Mouse (Mus musculus) stomach, embryonic 15.5 days (tissue): ENCODE measurements around the gene Ccdc171. TPM values are rescaled to one million over a fixed set of nuclear protein-coding genes. Genes with fewer than 3 reads are reported as not detected.
"Not testable (repeated sequence)": the region's sequence is repeated elsewhere in the genome, so short reads cannot be mapped to it uniquely, and the experiment has no call there.

Source experiments
- ATAC-seq: fragments of 200-750 bp; cut with Nextera tagmentation; 2 replicates; pipeline ENCODE4 v1.8.0; 2017; ENCODE audit warnings: low read depth, moderate number of reproducible peaks, moderate TSS enrichment; ENCODE audit not compliant: insufficient read depth, low FRiP score
- H3K27ac ChIP-seq: fragments of 300-500 bp; sonication (generic); 2 replicates; pipeline ENCODE4 v1.5.1; 2015; ENCODE audit warnings: mild to moderate bottlenecking, inconsistent platforms
- H3K27me3 ChIP-seq: fragments of 300-500 bp; sonication (generic); replicated peaks from 2 replicates; pipeline ENCODE4 v1.6.1; 2015; ENCODE audit warnings: inconsistent platforms
- H3K36me3 ChIP-seq: fragments of 300-500 bp; sonication (generic); 2 replicates; pipeline ENCODE4 v1.6.1; 2015; ENCODE audit warnings: inconsistent platforms
- H3K4me1 ChIP-seq: fragments of 300-500 bp; sonication (generic); 2 replicates; pipeline ENCODE4 v1.6.1; 2015; ENCODE audit warnings: inconsistent platforms
- H3K4me2 ChIP-seq: fragments of 300-500 bp; sonication (generic); 2 replicates; pipeline ENCODE4 v1.6.1; 2015; ENCODE audit warnings: mild to moderate bottlenecking, inconsistent platforms
- H3K4me3 ChIP-seq: fragments of 300-500 bp; sonication (generic); replicated peaks from 2 replicates; pipeline ENCODE4 v1.5.1; 2015; ENCODE audit warnings: inconsistent platforms
- H3K9ac ChIP-seq: fragments of 300-500 bp; sonication (generic); 2 replicates; pipeline ENCODE4 v1.6.1; 2015; ENCODE audit warnings: inconsistent platforms
- H3K9me3 ChIP-seq: fragments of 300-500 bp; sonication (generic); 2 replicates; pipeline ENCODE4 v1.6.1; 2016; ENCODE audit warnings: inconsistent platforms
- WGBS: fragments of 180-500 bp; shearing (Covaris S2); methylation state at CpG from one replicate; pipeline ENCODE4 v1.1.7; 2015; 5-methylcytosine and 5-hydroxymethylcytosine counted together
- polyA plus RNA-seq: library from polyadenylated mRNA; unstranded; fragments of >200 nt; fragmentation: Nextera tagmentation; extraction: Ambion mirVana; gene quantifications from 2 replicates; pipeline ENCODE4 v1.2.1, GENCODE M21; 2015

The Ccdc171 gene
- polyA plus RNA-seq, 1 experiment from 2014 or later = 4.8 TPM

GRCm38 (mm10) chr4:83580157-83580556, 54.8 kb downstream of the Ccdc171 start:
- 21% methylated on average over 1 of the region's 1 CpGs for WGBS
- Histone ChIP-seq H3K9ac (no peak overlapping the region), H3K4me1 (no peaks in the 10 kb centered on the region), H3K27ac (no peak overlapping the region), H3K27me3 (no peaks in the 10 kb centered on the region), H3K4me2 (no peak overlapping the region), H3K9me3 (no peaks in the 10 kb centered on the region), H3K4me3 (no peak overlapping the region), H3K36me3 (no peaks in the 10 kb centered on the region)
- ATAC-seq = no peak

DNA sequence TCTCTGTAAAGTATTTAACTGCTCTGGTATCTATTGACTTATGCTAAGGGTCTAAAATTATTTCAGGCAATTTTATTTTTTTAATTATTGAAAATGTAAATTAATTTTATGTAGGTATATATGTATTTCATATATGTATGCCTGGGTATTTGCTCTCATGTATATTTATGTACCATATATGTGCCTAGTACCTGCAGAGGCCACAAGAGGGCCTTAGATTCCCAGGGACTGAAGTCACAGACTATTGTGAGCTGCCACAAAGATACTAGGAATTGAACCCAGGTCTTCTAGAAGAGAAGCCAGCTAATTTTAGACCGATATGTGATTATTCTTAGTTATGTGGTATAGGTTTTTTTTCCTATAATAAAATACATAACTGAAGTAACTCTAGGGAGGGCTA, 62.2 kb downstream of the Ccdc171 start:
- Histone ChIP-seq H3K4me1 (no peaks in the 10 kb centered on the region), H3K27me3 (no peaks in the 10 kb centered on the region), H3K9me3 (no peaks in the 10 kb centered on the region), H3K36me3 (no peaks in the 10 kb centered on the region), H3K9ac (no peak overlapping the region), H3K4me3 (no peak overlapping the region), H3K27ac (no peak overlapping the region), H3K4me2 (no peak overlapping the region)
- no peak for ATAC-seq
- WGBS = 100% methylated on average over 1 of the region's 1 CpGs

DNA sequence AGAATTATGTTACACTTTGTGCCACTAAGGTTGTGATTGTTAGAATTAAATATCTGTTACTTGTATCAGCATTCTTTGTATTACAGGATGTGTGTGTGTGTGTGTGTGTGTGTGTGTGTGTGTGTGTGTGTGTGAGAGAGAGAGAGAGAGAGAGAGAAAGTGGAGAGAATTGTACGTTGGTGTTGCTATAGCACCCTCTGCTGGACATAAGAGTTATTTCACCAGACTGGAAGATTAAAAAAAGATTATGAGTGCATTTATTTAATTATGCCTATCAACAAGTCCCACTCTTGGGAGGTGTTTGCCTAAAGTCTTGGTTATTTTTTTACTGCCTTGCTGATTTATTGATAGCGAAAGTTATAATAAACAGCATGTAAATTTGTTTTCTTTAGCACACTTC, 71.1 kb downstream of the Ccdc171 start:
- Histone ChIP-seq H3K27ac (no peak overlapping the region), H3K36me3 (no peaks in the 10 kb centered on the region), H3K27me3 (no peaks in the 10 kb centered on the region), H3K9me3 (no peaks in the 10 kb centered on the region), H3K9ac (no peak overlapping the region), H3K4me2 (no peak overlapping the region), H3K4me3 (no peak overlapping the region), H3K4me1 (no peaks in the 10 kb centered on the region)
- whole genome bisulfite sequencing = 26% methylated on average over 2 of the region's 2 CpGs
- ATAC-seq = no peak

GRCm38 (mm10) chr4:83611111-83611510, 85.8 kb downstream of the Ccdc171 start:
- H3K4me3 ChIP-seq = no peak overlapping the region
- H3K4me2 ChIP-seq = no peak overlapping the region
- no peaks in the 10 kb centered on the region for H3K36me3 ChIP-seq
- no peak for ATAC-seq
- WGBS = 80% methylated on average over 3 of the region's 3 CpGs
- no peaks in the 10 kb centered on the region for H3K27me3 ChIP-seq
- no peak overlapping the region for H3K27ac ChIP-seq
- no peaks in the 10 kb centered on the region for H3K4me1 ChIP-seq
- no peaks in the 10 kb centered on the region for H3K9me3 ChIP-seq
- no peak overlapping the region for H3K9ac ChIP-seq

GRCm38 (mm10) chr4:83623021-83623711, 97.8 kb downstream of the Ccdc171 start:
- H3K4me3 ChIP-seq, ATAC-seq, H3K9ac ChIP-seq, H3K27ac ChIP-seq, H3K4me2 ChIP-seq, H3K4me1 ChIP-seq, H3K9me3 ChIP-seq, H3K27me3 ChIP-seq, H3K36me3 ChIP-seq: not testable (repeated sequence)
- WGBS = 34% methylated on average over 12 of the region's 13 CpGs

DNA sequence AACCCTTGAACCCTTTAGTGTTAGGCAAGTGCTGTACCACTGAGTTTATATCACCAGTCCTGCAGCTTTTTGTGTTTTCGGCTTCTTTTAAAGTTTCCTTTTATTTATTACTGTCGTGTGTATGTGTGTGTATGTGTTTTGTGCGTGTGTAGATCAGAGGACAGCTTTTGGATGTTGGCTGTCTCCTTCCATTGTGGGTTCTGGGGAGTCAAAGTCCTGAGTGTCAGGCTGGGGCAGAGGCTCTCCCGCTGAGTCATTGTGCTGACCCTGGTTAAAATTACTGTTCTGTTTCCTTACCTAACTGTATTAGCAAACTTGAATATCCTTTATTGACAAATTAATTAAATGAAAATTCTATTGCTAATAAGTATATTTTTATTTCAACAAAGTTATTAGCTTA, 98.4 kb downstream of the Ccdc171 start:
- no peak for ATAC-seq
- no peak overlapping the region for H3K4me2 ChIP-seq
- 86% methylated on average over 4 of the region's 4 CpGs for WGBS
- no peak overlapping the region for H3K27ac ChIP-seq
- H3K9me3 ChIP-seq = no peaks in the 10 kb centered on the region
- H3K4me1 ChIP-seq = no peaks in the 10 kb centered on the region
- H3K9ac ChIP-seq = no peak overlapping the region
- no peak overlapping the region for H3K4me3 ChIP-seq
- H3K36me3 ChIP-seq = no peaks in the 10 kb centered on the region
- no peaks in the 10 kb centered on the region for H3K27me3 ChIP-seq

GRCm38 (mm10) chr4:83651453-83651852, 126.1 kb downstream of the Ccdc171 start:
- Histone ChIP-seq H3K9ac (no peak overlapping the region), H3K4me1 (0 out of 2 replicates have a peak, but pooled peaks cover 3% of the 10 kb centered on the region), H3K27me3 (no peaks in the 10 kb centered on the region), H3K4me2 (no peak overlapping the region), H3K27ac (no peak overlapping the region), H3K4me3 (no peak overlapping the region), H3K36me3 (no peaks in the 10 kb centered on the region), H3K9me3 (no peaks in the 10 kb centered on the region)
- ATAC-seq = no peak
- WGBS = 90% methylated on average over 4 of the region's 4 CpGs

GRCm38 (mm10) chr4:83655396-83655795, 130.1 kb downstream of the Ccdc171 start:
- WGBS = 31% methylated on average over 6 of the region's 6 CpGs
- H3K9me3 ChIP-seq = no peaks in the 10 kb centered on the region
- ATAC-seq = no peak

DNA sequence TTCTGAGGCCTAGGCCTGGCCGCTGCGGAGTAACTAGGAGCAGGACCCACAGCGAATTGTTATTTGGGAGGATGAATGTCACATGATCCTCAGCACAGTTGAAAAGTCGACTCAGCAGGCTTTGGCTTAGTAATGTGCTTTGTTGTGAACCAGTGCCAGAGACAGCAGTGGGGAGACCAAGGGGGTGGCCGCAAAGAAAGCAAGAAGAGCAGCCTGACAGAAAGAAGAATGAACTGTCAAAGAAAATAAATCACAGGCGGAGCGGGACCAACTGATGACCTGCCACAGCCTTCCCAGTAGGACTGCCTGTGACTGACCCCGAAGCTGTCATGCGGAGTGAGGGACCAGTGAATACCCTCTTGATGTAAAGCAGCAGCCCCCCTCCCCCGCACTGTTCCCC, 131.2 kb downstream of the Ccdc171 start:
- H3K27me3 ChIP-seq = no peaks in the 10 kb centered on the region
- no peak overlapping the region for H3K4me3 ChIP-seq
- no peak overlapping the region for H3K9ac ChIP-seq
- 23% methylated on average over 10 of the region's 10 CpGs for WGBS
- H3K9me3 ChIP-seq = no peaks in the 10 kb centered on the region
- 0 out of 2 replicates have a peak, but pooled peaks cover 3% of the 10 kb centered on the region for H3K4me1 ChIP-seq
- H3K27ac ChIP-seq = no peak overlapping the region
- peak overlapping the region; percentile 14; the same call in 1 of the 2 replicates for H3K4me2 ChIP-seq
- no peaks in the 10 kb centered on the region for H3K36me3 ChIP-seq
- no peak for ATAC-seq

More at GRCm38 (mm10) chr4:83655396-83655795, 130.1 kb downstream of the Ccdc171 start:
- Histone ChIP-seq H3K4me2 (no peak overlapping the region), H3K36me3 (no peaks in the 10 kb centered on the region), H3K4me1 (0 out of 2 replicates have a peak, but pooled peaks cover 3% of the 10 kb centered on the region), H3K27ac (no peak overlapping the region), H3K9ac (no peak overlapping the region), H3K27me3 (no peaks in the 10 kb centered on the region), H3K4me3 (no peak overlapping the region)

GRCm38 (mm10) chr4:83657021-83657420, 131.7 kb downstream of the Ccdc171 start:
- no peak overlapping the region for H3K9ac ChIP-seq
- 47% methylated on average over 6 of the region's 6 CpGs for WGBS

GRCm38 (mm10) chr4:83658415-83658814, 133.1 kb downstream of the Ccdc171 start:
- H3K9ac ChIP-seq = no peak overlapping the region
- H3K4me2 ChIP-seq = no peak overlapping the region
- 0 out of 2 replicates have a peak, but pooled peaks cover 3% of the 10 kb centered on the region for H3K4me1 ChIP-seq
- H3K27ac ChIP-seq = no peak overlapping the region
- 84% methylated on average over 10 of the region's 10 CpGs for WGBS
- no peak overlapping the region for H3K4me3 ChIP-seq
- ATAC-seq = no peak
- no peaks in the 10 kb centered on the region for H3K9me3 ChIP-seq
- no peaks in the 10 kb centered on the region for H3K27me3 ChIP-seq
- no peaks in the 10 kb centered on the region for H3K36me3 ChIP-seq

More at GRCm38 (mm10) chr4:83657021-83657420, 131.7 kb downstream of the Ccdc171 start:
- no peak overlapping the region for H3K27ac ChIP-seq
- H3K36me3 ChIP-seq = no peaks in the 10 kb centered on the region
- peak overlapping the region; percentile 14; the same call in 1 of the 2 replicates for H3K4me2 ChIP-seq
- H3K4me3 ChIP-seq = no peak overlapping the region
- H3K27me3 ChIP-seq = no peaks in the 10 kb centered on the region
- 0 out of 2 replicates have a peak, but pooled peaks cover 3% of the 10 kb centered on the region for H3K4me1 ChIP-seq
- no peaks in the 10 kb centered on the region for H3K9me3 ChIP-seq
- ATAC-seq = no peak

- no peak overlapping the region for H3K27ac ChIP-seq
- no peak for ATAC-seq
- H3K9me3 ChIP-seq = no peaks in the 10 kb centered on the region
These were observed 134.1 kb downstream of the Ccdc171 start for GRCm38 (mm10) chr4:83659411-83659810.

More at GRCm38 (mm10) chr4:83659411-83659810, 134.1 kb downstream of the Ccdc171 start:
- no peak overlapping the region for H3K9ac ChIP-seq
- 59% methylated on average over 11 of the region's 11 CpGs for WGBS
- no peaks in the 10 kb centered on the region for H3K36me3 ChIP-seq
- no peaks in the 10 kb centered on the region for H3K27me3 ChIP-seq
- no peak overlapping the region for H3K4me2 ChIP-seq
- 0 out of 2 replicates have a peak, but pooled peaks cover 3% of the 10 kb centered on the region for H3K4me1 ChIP-seq
- no peak overlapping the region for H3K4me3 ChIP-seq
